Mouse (Mus musculus) intestine, embryonic 14.5 days (tissue): ENCODE measurements around the gene Rbm7. TPM values are rescaled to one million over a fixed set of nuclear protein-coding genes. Genes with fewer than 3 reads are reported as not detected.
"Not testable (repeated sequence)": the region's sequence is repeated elsewhere in the genome, so short reads cannot be mapped to it uniquely, and the experiment has no call there.

Source experiments
- ATAC-seq: fragments of 200-750 bp; cut with Nextera tagmentation; replicated peaks from 2 replicates; pipeline ENCODE4 v1.8.0; 2017; ENCODE audit warnings: low read depth, moderate number of reproducible peaks, moderate TSS enrichment, moderate library complexity; ENCODE audit not compliant: low FRiP score, low TSS enrichment
- DNase-seq: peaks from one replicate; pipeline ENCODE4 v3.0.0-alpha.2; 2018; ENCODE audit warnings: low spot score
- H3K27ac ChIP-seq: fragments of 300-500 bp; sonication (generic); 2 replicates; pipeline ENCODE4 v1.5.1; 2014; ENCODE audit warnings: low read depth, mild to moderate bottlenecking, control low read depth
- H3K27me3 ChIP-seq: fragments of 300-500 bp; sonication (generic); replicated peaks from 2 replicates; pipeline ENCODE4 v1.6.1; 2014; ENCODE audit warnings: low read length, control low read depth; ENCODE audit not compliant: control insufficient read depth, insufficient read depth
- H3K36me3 ChIP-seq: fragments of 300-500 bp; sonication (generic); 2 replicates; pipeline ENCODE4 v1.6.1; 2014; ENCODE audit warnings: low read length, control low read depth; ENCODE audit not compliant: control insufficient read depth, insufficient read depth
- H3K4me1 ChIP-seq: fragments of 300-500 bp; sonication (generic); replicated peaks from 2 replicates; pipeline ENCODE4 v1.6.1; 2014; ENCODE audit warnings: low read length, control low read depth, mixed read lengths; ENCODE audit not compliant: control insufficient read depth, insufficient read depth
- H3K4me2 ChIP-seq: fragments of 300-500 bp; sonication (generic); 2 replicates; pipeline ENCODE4 v1.6.1; 2014; ENCODE audit warnings: low read length
- H3K4me3 ChIP-seq: fragments of 300-500 bp; sonication (generic); 2 replicates; pipeline ENCODE4 v1.5.1; 2014; ENCODE audit warnings: low read depth, low read length, control low read depth, mixed read lengths
- H3K9ac ChIP-seq: fragments of 300-500 bp; sonication (generic); 2 replicates; pipeline ENCODE4 v1.6.1; 2014; ENCODE audit warnings: mild to moderate bottlenecking, low read length
- H3K9me3 ChIP-seq: fragments of 300-500 bp; sonication (generic); 2 replicates; pipeline ENCODE4 v1.6.1; 2016; ENCODE audit warnings: low read length, control low read depth; ENCODE audit not compliant: control insufficient read depth
- WGBS: fragments of 180-500 bp; shearing (Covaris S2); extraction: QIAGEN DNeasy Blood & Tissue Kit; methylation state at CpG from one replicate; pipeline ENCODE4 v1.1.7; 2014; 5-methylcytosine and 5-hydroxymethylcytosine counted together
- polyA plus RNA-seq: library from polyadenylated mRNA; unstranded; fragments of >200 nt; fragmentation: Nextera tagmentation; extraction: Ambion mirVana; gene quantifications from 2 replicates; pipeline ENCODE4 v1.2.1, GENCODE M21; 2014

The Rbm7 gene
- polyA plus RNA-seq, result 109 and 121 TPM in 2 replicates

DNA sequence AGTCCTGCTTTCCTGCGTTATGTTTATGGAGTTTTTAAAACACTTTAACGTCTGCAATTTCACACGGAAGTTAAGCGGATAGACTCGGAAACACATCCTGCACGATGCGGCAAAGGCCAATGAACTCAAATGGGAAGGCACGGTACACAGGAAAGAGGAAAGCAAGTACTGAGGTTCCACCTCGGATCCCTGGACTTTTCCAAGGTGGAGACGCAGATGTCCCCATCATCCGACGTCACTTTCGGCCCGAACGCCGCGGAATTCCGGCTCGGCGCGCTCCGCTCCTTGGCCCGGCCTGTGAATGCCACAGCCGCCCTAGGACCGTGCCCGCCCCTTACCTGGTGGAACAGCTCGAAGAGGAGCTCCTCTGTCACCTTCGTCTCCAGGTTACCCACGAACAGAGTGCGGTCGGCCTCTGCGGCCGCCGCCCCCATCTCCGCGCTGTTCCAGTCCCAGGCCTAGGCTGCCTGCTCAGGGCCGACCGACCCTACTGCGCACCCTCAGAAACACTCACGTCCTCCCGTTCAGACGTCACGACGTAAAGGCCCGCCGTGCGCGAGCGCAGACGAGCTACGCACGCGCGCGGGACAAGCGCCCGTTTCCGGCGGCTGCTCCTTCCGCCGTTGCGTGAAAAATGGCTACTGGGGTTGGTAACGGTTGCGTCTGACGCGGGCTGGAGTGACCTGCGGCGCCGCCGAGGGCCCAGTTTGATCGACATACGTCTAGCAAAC is at the start of gene Rbm7, which contains the start of gene Gm5617:
Gene Rbm7 (minus strand): TSS at position 483 of the 731 bp plus-strand sequence.
Gene Gm5617 (plus strand): TSS at position 626 of the 731 bp plus-strand sequence.
- peak; percentile 95 for DNase-seq
- Histone ChIP-seq H3K27ac (peak within 1 kb of the TSS; percentile 90), H3K4me1 (0 out of 2 replicates have a peak, but pooled peaks cover 8% of the 10 kb centered on the region), H3K4me3 (peak within 1 kb of the TSS; percentile 96), H3K27me3 (no peaks in the 10 kb centered on the region), H3K9me3 (no peaks in the 10 kb centered on the region), H3K9ac (peak within 1 kb of the TSS; percentile 92), H3K4me2 (peak within 1 kb of the TSS; percentile 67), H3K36me3 (peaks cover 38% of the 10 kb centered on the region)
- whole genome bisulfite sequencing, result under 1% methylated on average over 72 of the region's 72 CpGs
- peak; percentile 99 for ATAC-seq

DNA sequence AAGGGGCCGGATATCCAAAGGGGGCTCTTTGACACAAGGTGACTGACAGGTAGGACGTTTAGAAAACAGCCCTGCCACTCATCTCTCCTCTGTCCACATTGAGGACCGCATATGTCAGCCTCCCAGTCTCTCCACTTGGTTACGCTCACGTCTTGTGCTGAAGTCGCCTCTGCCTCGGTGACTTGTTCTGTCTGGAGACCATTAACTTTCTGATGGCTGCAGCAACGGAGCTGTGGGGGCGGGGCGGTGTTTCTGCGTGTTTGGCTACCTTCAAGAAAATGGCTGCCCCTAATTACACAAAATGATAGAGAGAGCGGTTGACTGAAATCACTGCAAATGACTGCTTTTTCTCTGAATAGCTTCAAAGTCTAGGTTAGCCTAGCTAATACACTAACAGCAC is 43.6 kb upstream of the Rbm7 start:
- no peaks in the 10 kb centered on the region; the same call in 1 of the 2 replicates for H3K4me1 ChIP-seq
- no peak overlapping the region for H3K27ac ChIP-seq
- WGBS, result 12% methylated on average over 12 of the region's 12 CpGs
- no peak overlapping the region for H3K9ac ChIP-seq
- H3K36me3 ChIP-seq, result no peaks in the 10 kb centered on the region
- peaks cover 13% of the 10 kb centered on the region; the same call in 1 of the 2 replicates for H3K9me3 ChIP-seq
- DNase-seq, result peak; percentile 53
- no peak for ATAC-seq
- peaks cover 14% of the 10 kb centered on the region for H3K27me3 ChIP-seq
- peak overlapping the region; percentile 18 for H3K4me2 ChIP-seq
- H3K4me3 ChIP-seq, result no peak overlapping the region

DNA sequence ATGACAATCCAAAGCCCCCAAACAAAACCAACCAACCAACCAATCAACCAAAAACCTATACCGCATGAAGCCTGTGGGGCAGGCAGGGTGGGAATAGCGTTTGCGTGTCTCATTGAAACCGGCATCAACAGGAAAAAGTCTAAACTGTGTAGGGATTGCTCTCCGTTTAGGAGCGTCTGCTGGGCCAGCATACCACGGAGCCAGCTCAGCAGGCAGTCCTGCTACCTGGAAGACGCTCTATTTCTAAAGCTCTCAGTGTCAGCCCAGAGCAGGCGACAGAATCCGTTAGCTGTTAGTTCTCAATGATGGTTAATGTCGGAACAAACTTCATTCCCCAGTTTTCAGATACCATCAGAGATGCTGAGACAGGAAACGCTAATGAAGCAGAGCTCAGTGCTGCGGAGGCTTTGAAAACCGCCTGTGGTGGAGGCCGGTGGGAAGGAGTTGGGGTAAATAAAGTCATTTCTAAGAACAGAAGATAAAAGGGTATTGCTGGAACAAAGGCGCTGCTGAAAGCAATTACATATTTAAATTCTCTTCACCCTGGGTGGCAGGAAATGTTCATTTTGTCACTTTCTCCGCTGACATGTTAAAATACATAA is 43.0 kb upstream of the Rbm7 start:
- Histone ChIP-seq H3K4me2 (peak overlapping the region; percentile 18), H3K9me3 (peaks cover 11% of the 10 kb centered on the region; the same call in 1 of the 2 replicates), H3K9ac (no peak overlapping the region), H3K4me3 (no peak overlapping the region), H3K27ac (no peak overlapping the region), H3K36me3 (no peaks in the 10 kb centered on the region), H3K27me3 (peaks cover 14% of the 10 kb centered on the region), H3K4me1 (no peaks in the 10 kb centered on the region; the same call in 1 of the 2 replicates)
- ATAC-seq (no peak), DNase-seq (peak; percentile 53)
- WGBS, result 4% methylated on average over 17 of the region's 17 CpGs

DNA sequence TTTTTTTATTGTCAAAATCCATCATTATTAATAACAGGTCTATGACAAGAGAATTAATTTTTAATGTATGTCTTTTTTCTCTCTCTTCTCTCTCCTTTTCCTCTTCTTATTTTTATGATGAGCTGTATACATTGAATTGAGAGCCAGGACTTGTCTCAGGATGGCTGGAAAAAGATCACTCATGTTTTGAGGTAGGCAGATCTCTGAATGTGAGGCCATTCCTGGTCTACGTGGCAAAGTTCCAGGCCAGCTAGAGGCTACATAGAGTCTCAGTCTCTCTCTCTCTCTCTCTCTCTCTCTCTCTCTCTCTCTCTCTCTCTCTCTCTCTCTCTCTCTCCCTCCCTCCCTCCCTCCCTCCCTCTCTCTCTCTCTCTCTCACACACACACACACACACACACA is 42.5 kb upstream of the Rbm7 start:
- not testable (repeated sequence) for H3K9ac ChIP-seq, H3K4me3 ChIP-seq, H3K36me3 ChIP-seq, ATAC-seq, H3K9me3 ChIP-seq, H3K4me1 ChIP-seq, H3K4me2 ChIP-seq, H3K27ac ChIP-seq, DNase-seq
- peaks cover 14% of the 10 kb centered on the region for H3K27me3 ChIP-seq
- 42% methylated on average over 1 of the region's 1 CpGs for WGBS

DNA sequence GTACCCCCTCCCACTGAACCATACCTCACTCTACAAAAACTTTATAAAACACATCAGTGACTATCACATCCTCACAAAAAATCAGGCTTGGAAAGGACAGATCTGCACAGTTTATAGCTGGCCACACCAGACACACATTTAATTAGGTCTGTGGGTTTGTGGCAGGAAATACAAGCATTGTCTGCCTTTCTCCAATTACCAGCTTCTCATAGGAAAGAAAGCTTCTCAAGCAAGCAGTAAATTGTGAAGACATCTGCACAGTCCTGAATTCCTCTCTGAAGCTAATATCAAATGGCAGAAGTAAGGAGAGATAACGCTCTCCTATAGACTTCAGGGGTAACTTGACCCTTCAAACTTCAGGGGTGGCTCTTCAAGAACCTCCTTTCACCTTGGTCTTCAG is 41.3 kb upstream of the Rbm7 start:
- H3K4me3 ChIP-seq, result no peak overlapping the region
- H3K9me3 ChIP-seq, result no peaks in the 10 kb centered on the region
- no peak overlapping the region for H3K4me2 ChIP-seq
- H3K27me3 ChIP-seq, result peaks cover 14% of the 10 kb centered on the region
- DNase-seq (no peak), ATAC-seq (no peak)
- no peak overlapping the region for H3K9ac ChIP-seq
- no peaks in the 10 kb centered on the region; the same call in 1 of the 2 replicates for H3K4me1 ChIP-seq
- WGBS, result 68% methylated on average over 1 of the region's 1 CpGs
- no peak overlapping the region for H3K27ac ChIP-seq
- no peaks in the 10 kb centered on the region for H3K36me3 ChIP-seq

DNA sequence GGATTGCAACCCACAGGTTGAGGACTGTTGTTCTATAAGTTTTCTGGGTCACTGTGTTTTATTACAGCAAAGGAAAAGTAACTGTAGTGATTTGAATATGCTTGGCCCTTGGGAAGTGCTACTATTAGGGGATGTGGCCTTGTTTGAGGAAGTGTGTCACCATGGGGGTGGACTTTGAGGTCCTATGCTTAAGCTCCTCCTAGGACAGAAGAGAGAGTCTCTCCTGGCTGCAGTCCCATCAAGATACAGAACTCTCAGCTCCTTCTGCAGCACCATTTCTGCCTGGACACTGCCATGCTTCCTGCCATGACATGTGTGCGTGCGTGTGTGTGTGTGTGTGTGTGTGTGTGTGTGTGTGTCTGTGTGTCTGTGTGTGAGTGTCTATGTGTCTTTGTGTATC is 37.6 kb upstream of the Rbm7 start:
- DNase-seq, result no peak
- no peak overlapping the region for H3K27ac ChIP-seq
- no peaks in the 10 kb centered on the region for H3K4me1 ChIP-seq
- no peak overlapping the region for H3K9ac ChIP-seq
- WGBS, result 93% methylated on average over 2 of the region's 2 CpGs
- no peaks in the 10 kb centered on the region for H3K36me3 ChIP-seq
- H3K9me3 ChIP-seq, result no peaks in the 10 kb centered on the region
- no peak overlapping the region for H3K4me3 ChIP-seq
- H3K4me2 ChIP-seq, result no peak overlapping the region
- no peak for ATAC-seq
- no peaks in the 10 kb centered on the region for H3K27me3 ChIP-seq

DNA sequence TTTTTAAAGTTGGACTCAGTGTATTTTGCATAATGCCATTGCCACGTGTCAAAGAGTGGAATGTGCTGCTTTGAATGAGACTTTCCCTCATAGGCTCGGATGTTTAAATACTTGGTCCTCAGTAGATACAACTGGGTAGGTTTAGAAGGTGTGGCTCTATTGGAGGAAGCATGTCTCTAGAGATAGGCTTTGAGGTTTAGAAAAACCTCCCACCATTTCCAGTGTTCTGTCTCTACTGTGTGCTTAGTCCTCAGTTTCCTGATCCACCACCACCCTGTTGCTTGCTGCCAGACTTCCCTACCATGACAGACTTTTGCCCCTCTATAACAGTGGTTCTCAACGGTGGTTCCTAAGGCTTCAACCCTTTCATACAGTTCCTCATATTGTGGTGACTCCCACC is 37.1 kb upstream of the Rbm7 start:
- no peak overlapping the region for H3K27ac ChIP-seq
- H3K4me2 ChIP-seq, result no peak overlapping the region
- H3K9ac ChIP-seq, result no peak overlapping the region
- no peak overlapping the region for H3K4me3 ChIP-seq
- H3K9me3 ChIP-seq, result no peaks in the 10 kb centered on the region
- no peak for DNase-seq
- H3K36me3 ChIP-seq, result no peaks in the 10 kb centered on the region
- no peak for ATAC-seq
- H3K27me3 ChIP-seq, result no peaks in the 10 kb centered on the region
- 76% methylated on average over 3 of the region's 3 CpGs for WGBS
- H3K4me1 ChIP-seq, result no peaks in the 10 kb centered on the region

DNA sequence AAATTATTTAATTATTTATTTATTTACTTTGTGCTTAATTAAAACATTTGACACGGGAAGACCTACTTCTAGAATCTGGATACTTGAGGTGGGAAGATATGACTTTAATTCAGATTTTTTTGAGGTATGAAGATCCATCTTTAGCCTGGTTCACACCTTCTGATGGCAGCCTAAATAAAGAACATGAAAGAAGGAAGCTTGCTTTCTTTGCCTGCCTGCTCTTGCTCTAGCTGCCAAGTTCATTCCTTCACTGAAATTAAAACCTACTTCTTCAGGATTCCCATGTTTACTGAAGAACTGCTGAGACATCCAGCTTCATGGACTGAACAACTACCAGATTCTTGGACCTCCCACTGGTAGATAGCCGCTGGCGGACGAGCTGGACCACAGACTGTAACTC is 36.2 kb upstream of the Rbm7 start:
- Histone ChIP-seq H3K27ac (no peak overlapping the region), H3K9me3 (no peaks in the 10 kb centered on the region), H3K27me3 (no peaks in the 10 kb centered on the region), H3K4me3 (no peak overlapping the region), H3K36me3 (no peaks in the 10 kb centered on the region), H3K4me1 (no peaks in the 10 kb centered on the region), H3K9ac (no peak overlapping the region), H3K4me2 (no peak overlapping the region)
- ATAC-seq, result no peak
- DNase-seq, result no peak
- 93% methylated on average over 4 of the region's 4 CpGs for WGBS
